Mouse (Mus musculus) neural tube, embryonic 12.5 days (tissue): ENCODE results near the gene Cdt1. TPM values are rescaled to one million over a fixed set of nuclear protein-coding genes. Genes with fewer than 3 reads are reported as not detected.

Source experiments
- ATAC-seq: fragments of 200-750 bp; cut with Nextera tagmentation; 2 replicates; pipeline ENCODE4 v1.8.0; 2017; ENCODE audit warnings: low read depth, mild to moderate bottlenecking, moderate TSS enrichment, moderate library complexity; ENCODE audit not compliant: low FRiP score
- H3K27ac ChIP-seq: fragments of 300-500 bp; sonication (generic); 2 replicates; pipeline ENCODE4 v1.5.1; 2016
- H3K27me3 ChIP-seq: fragments of 300-500 bp; sonication (generic); replicated peaks from 2 replicates; pipeline ENCODE4 v1.6.1; 2016; ENCODE audit warnings: mild to moderate bottlenecking
- H3K36me3 ChIP-seq: fragments of 300-500 bp; sonication (generic); 2 replicates; pipeline ENCODE4 v1.6.1; 2016; ENCODE audit warnings: mild to moderate bottlenecking
- H3K4me1 ChIP-seq: fragments of 300-500 bp; sonication (generic); 2 replicates; pipeline ENCODE4 v1.6.1; 2016
- H3K4me2 ChIP-seq: fragments of 300-500 bp; sonication (generic); replicated peaks from 2 replicates; pipeline ENCODE4 v1.6.1; 2016; ENCODE audit warnings: mild to moderate bottlenecking
- H3K4me3 ChIP-seq: fragments of 300-500 bp; sonication (generic); 2 replicates; pipeline ENCODE4 v1.5.1; 2016
- H3K9ac ChIP-seq: fragments of 300-500 bp; sonication (generic); 2 replicates; pipeline ENCODE4 v1.6.1; 2016; ENCODE audit warnings: mild to moderate bottlenecking
- H3K9me3 ChIP-seq: fragments of 300-500 bp; sonication (generic); 2 replicates; pipeline ENCODE4 v1.6.1; 2016; ENCODE audit warnings: mild to moderate bottlenecking
- WGBS: fragments of 180-500 bp; shearing (Covaris S2); methylation state at CpG from one replicate; pipeline ENCODE4 v1.1.7; 2016; 5-methylcytosine and 5-hydroxymethylcytosine counted together
- polyA plus RNA-seq: library from polyadenylated mRNA; unstranded; fragments of >200 nt; fragmentation: Nextera tagmentation; extraction: Ambion mirVana; gene quantifications from 2 replicates; pipeline ENCODE4 v1.2.1, GENCODE M21; 2016

Gene Cdt1
- polyA plus RNA-seq, 1 experiment from 2014 or later, result 22.8 TPM

- Histone ChIP-seq H3K4me1 (peaks cover 32% of the 10 kb centered on the region), H3K27ac (no peak overlapping the region)
- 44% methylated on average over 10 of the region's 10 CpGs for WGBS
Observed at GRCm38 (mm10) chr8:122577116-122577515, 9.3 kb downstream of the Cdt1 start.

GRCm38 (mm10) chr8:122579196-122579595, 11.4 kb downstream of the Cdt1 start:
- Histone ChIP-seq H3K36me3 (peaks cover 2% of the 10 kb centered on the region; the same call in 1 of the 2 replicates), H3K27ac (no peak overlapping the region), H3K4me2 (no peak overlapping the region), H3K27me3 (no peaks in the 10 kb centered on the region), H3K4me1 (peaks cover 32% of the 10 kb centered on the region), H3K9me3 (no peaks in the 10 kb centered on the region), H3K9ac (no peak overlapping the region), H3K4me3 (no peak overlapping the region)
- no peak for ATAC-seq
- WGBS, result 26% methylated on average over 7 of the region's 7 CpGs

More at GRCm38 (mm10) chr8:122577116-122577515, 9.3 kb downstream of the Cdt1 start:
- Histone ChIP-seq H3K9ac (no peak overlapping the region), H3K4me3 (0 out of 2 replicates have a peak overlapping the region, but pooled peaks have one; percentile 51), H3K27me3 (no peaks in the 10 kb centered on the region), H3K9me3 (no peaks in the 10 kb centered on the region), H3K4me2 (peak overlapping the region; percentile 78), H3K36me3 (peaks cover 12% of the 10 kb centered on the region)
- peak; percentile 18; the same call in 1 of the 2 replicates for ATAC-seq

- H3K4me3 ChIP-seq, result no peak overlapping the region
- WGBS, result 65% methylated on average over 13 of the region's 15 CpGs
- no peak overlapping the region for H3K4me2 ChIP-seq
- H3K4me1 ChIP-seq, result peaks cover 21% of the 10 kb centered on the region
- H3K9ac ChIP-seq, result no peak overlapping the region
- H3K9me3 ChIP-seq, result no peaks in the 10 kb centered on the region
- H3K27ac ChIP-seq, result no peak overlapping the region
- H3K36me3 ChIP-seq, result no peaks in the 10 kb centered on the region
- ATAC-seq, result no peak
- H3K27me3 ChIP-seq, result no peaks in the 10 kb centered on the region
Observed at GRCm38 (mm10) chr8:122580926-122581325, 13.1 kb downstream of the Cdt1 start.

- Histone ChIP-seq H3K4me3 (no peak overlapping the region), H3K9me3 (no peaks in the 10 kb centered on the region), H3K36me3 (no peaks in the 10 kb centered on the region), H3K4me2 (no peak overlapping the region), H3K27me3 (no peaks in the 10 kb centered on the region), H3K27ac (no peak overlapping the region), H3K9ac (no peak overlapping the region), H3K4me1 (peaks cover 7% of the 10 kb centered on the region; the same call in 1 of the 2 replicates)
- 86% methylated on average over 9 of the region's 9 CpGs for WGBS
- no peak for ATAC-seq
Observed at GRCm38 (mm10) chr8:122584981-122585380, 17.2 kb downstream of the Cdt1 start.

- Histone ChIP-seq H3K4me2 (no peak overlapping the region), H3K4me3 (no peak overlapping the region), H3K27ac (no peak overlapping the region), H3K9ac (no peak overlapping the region), H3K36me3 (no peaks in the 10 kb centered on the region), H3K9me3 (no peaks in the 10 kb centered on the region), H3K4me1 (peaks cover 7% of the 10 kb centered on the region; the same call in 1 of the 2 replicates), H3K27me3 (no peaks in the 10 kb centered on the region)
- no peak for ATAC-seq
- WGBS, result 75% methylated on average over 14 of the region's 14 CpGs
Observed at GRCm38 (mm10) chr8:122585411-122585891, 17.6 kb downstream of the Cdt1 start.

GRCm38 (mm10) chr8:122586171-122586570, 18.4 kb downstream of the Cdt1 start:
- Histone ChIP-seq H3K4me1 (peaks cover 7% of the 10 kb centered on the region; the same call in 1 of the 2 replicates), H3K36me3 (no peaks in the 10 kb centered on the region), H3K9ac (no peak overlapping the region), H3K4me2 (no peak overlapping the region), H3K9me3 (no peaks in the 10 kb centered on the region), H3K4me3 (no peak overlapping the region), H3K27me3 (no peaks in the 10 kb centered on the region), H3K27ac (no peak overlapping the region)
- no peak for ATAC-seq
- WGBS, result 55% methylated on average over 7 of the region's 7 CpGs

- peaks cover 7% of the 10 kb centered on the region; the same call in 1 of the 2 replicates for H3K4me1 ChIP-seq
- 83% methylated on average over 10 of the region's 10 CpGs for WGBS
- no peak overlapping the region for H3K9ac ChIP-seq
- no peak overlapping the region for H3K27ac ChIP-seq
- H3K27me3 ChIP-seq, result no peaks in the 10 kb centered on the region
- no peak for ATAC-seq
- H3K4me3 ChIP-seq, result no peak overlapping the region
- no peak overlapping the region for H3K4me2 ChIP-seq
- no peaks in the 10 kb centered on the region for H3K9me3 ChIP-seq
- no peaks in the 10 kb centered on the region for H3K36me3 ChIP-seq
Observed at GRCm38 (mm10) chr8:122586749-122587148, 18.9 kb downstream of the Cdt1 start.

GRCm38 (mm10) chr8:122593240-122593639, 25.4 kb downstream of the Cdt1 start:
- Histone ChIP-seq H3K4me2 (no peak overlapping the region), H3K27me3 (no peaks in the 10 kb centered on the region), H3K27ac (no peak overlapping the region), H3K4me3 (no peak overlapping the region), H3K9ac (no peak overlapping the region), H3K36me3 (no peaks in the 10 kb centered on the region), H3K9me3 (no peaks in the 10 kb centered on the region), H3K4me1 (peaks cover 7% of the 10 kb centered on the region; the same call in 1 of the 2 replicates)
- ATAC-seq, result no peak
- 70% methylated on average over 12 of the region's 12 CpGs for WGBS

GRCm38 (mm10) chr8:122593783-122594507, 26.1 kb downstream of the Cdt1 start:
- no peak overlapping the region for H3K4me3 ChIP-seq
- H3K27ac ChIP-seq, result no peak overlapping the region
- H3K9ac ChIP-seq, result no peak overlapping the region
- ATAC-seq, result no peak
- peaks cover 4% of the 10 kb centered on the region; the same call in 1 of the 2 replicates for H3K36me3 ChIP-seq
- no peaks in the 10 kb centered on the region for H3K9me3 ChIP-seq
- H3K27me3 ChIP-seq, result no peaks in the 10 kb centered on the region
- no peak overlapping the region for H3K4me2 ChIP-seq
- 84% methylated on average over 19 of the region's 19 CpGs for WGBS
- peaks cover 7% of the 10 kb centered on the region; the same call in 1 of the 2 replicates for H3K4me1 ChIP-seq

- WGBS, result 57% methylated on average over 4 of the region's 4 CpGs
- Histone ChIP-seq H3K4me1 (peaks cover 7% of the 10 kb centered on the region; the same call in 1 of the 2 replicates), H3K27me3 (no peaks in the 10 kb centered on the region), H3K4me2 (no peak overlapping the region), H3K4me3 (no peak overlapping the region), H3K9ac (no peak overlapping the region), H3K9me3 (no peaks in the 10 kb centered on the region), H3K36me3 (peaks cover 6% of the 10 kb centered on the region; the same call in 1 of the 2 replicates), H3K27ac (no peak overlapping the region)
- ATAC-seq, result no peak
Observed at GRCm38 (mm10) chr8:122596031-122596430, 28.2 kb downstream of the Cdt1 start.

- H3K4me1 ChIP-seq, result no peaks in the 10 kb centered on the region
- H3K9me3 ChIP-seq, result no peaks in the 10 kb centered on the region
- peaks cover 6% of the 10 kb centered on the region; the same call in 1 of the 2 replicates for H3K36me3 ChIP-seq
- no peak overlapping the region for H3K9ac ChIP-seq
- no peak overlapping the region for H3K27ac ChIP-seq
- ATAC-seq, result no peak
- H3K4me2 ChIP-seq, result no peak overlapping the region
- H3K4me3 ChIP-seq, result no peak overlapping the region
- H3K27me3 ChIP-seq, result no peaks in the 10 kb centered on the region
- 89% methylated on average over 9 of the region's 9 CpGs for WGBS
Observed at GRCm38 (mm10) chr8:122600666-122601065, 32.9 kb downstream of the Cdt1 start.

GRCm38 (mm10) chr8:122604640-122605039, 36.8 kb downstream of the Cdt1 start:
- WGBS, result 34% methylated on average over 1 of the region's 1 CpGs
- no peaks in the 10 kb centered on the region for H3K4me1 ChIP-seq
- no peak overlapping the region for H3K4me3 ChIP-seq
- H3K27me3 ChIP-seq, result no peaks in the 10 kb centered on the region
- H3K4me2 ChIP-seq, result no peak overlapping the region
- H3K9me3 ChIP-seq, result no peaks in the 10 kb centered on the region
- no peak overlapping the region for H3K27ac ChIP-seq
- ATAC-seq, result no peak
- no peak overlapping the region for H3K9ac ChIP-seq
- no peaks in the 10 kb centered on the region for H3K36me3 ChIP-seq
